Comparison of ENCODE assay signal across 16 mouse cellular contexts in the genomic region with DNA sequence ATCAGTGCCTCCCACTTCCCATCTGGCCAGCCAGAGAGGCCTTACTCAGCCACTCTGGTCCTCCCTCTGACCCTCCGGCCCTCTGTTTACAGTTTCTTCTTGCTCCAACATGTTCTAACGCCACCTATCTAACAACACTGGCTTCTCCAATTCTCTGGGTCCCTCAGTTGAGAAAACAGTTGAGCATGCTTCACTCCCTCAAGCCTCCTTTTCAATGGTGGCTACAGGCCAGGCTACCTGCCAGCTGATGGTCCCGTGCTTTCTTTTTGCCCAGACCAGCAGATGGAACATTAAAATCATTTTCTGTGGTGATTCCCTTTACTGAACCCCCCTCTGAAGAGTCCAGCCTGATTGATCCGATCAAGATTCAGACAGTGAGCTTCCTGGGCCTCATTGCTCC.
"Had no signal": no experiment of that assay in that cellular context is flagged by ENCODE, and none has a peak within 500 bp of the region (broad histone marks: within the 10 kb centered on the region; RNA-seq: fewer than 3 reads in every experiment).

No protein-coding gene starts in this region.

- H3K27me3 ChIP-seq: neural tube, embryonic 13.5 days; neural tube, embryonic 15.5 days; stomach, embryonic 15.5 days had no signal

- H3K27ac ChIP-seq: neural tube, embryonic 13.5 days; neural tube, embryonic 15.5 days; stomach, embryonic 15.5 days; stomach, postnatal 0 days had no signal

- H3K36me3 ChIP-seq: neural tube, embryonic 13.5 days; neural tube, embryonic 15.5 days; stomach, embryonic 15.5 days had no signal

- H3K9me3 ChIP-seq: neural tube, embryonic 15.5 days; stomach, embryonic 15.5 days had no signal

- H3K4me2 ChIP-seq: neural tube, embryonic 13.5 days; neural tube, embryonic 15.5 days; stomach, embryonic 15.5 days had no signal

- H3K4me3 ChIP-seq: neural tube, embryonic 13.5 days; neural tube, embryonic 15.5 days; stomach, embryonic 15.5 days had no signal

- H3K9ac ChIP-seq: neural tube, embryonic 13.5 days; neural tube, embryonic 15.5 days; stomach, embryonic 15.5 days had no signal

- H3K4me1 ChIP-seq: neural tube, embryonic 13.5 days; neural tube, embryonic 15.5 days; stomach, embryonic 15.5 days had no signal

- DNase-seq: retina, postnatal 1 day; right cerebral cortex, adult 18-20 months; right cerebral cortex, postnatal 14 days; right cerebral cortex, postnatal 25 days; right cerebral cortex, postnatal 4 days; spleen, adult 18-20 months; thymus, adult 18-20 months; thymus, adult 2 months; thymus, postnatal 14 days; thymus, postnatal 25 days; thymus, postnatal 36 days; thymus, postnatal 4 days had no signal
